Mouse (Mus musculus) cerebellum, adult 9-10 months (tissue): Measurements from ENCODE around the gene Izumo1r.

ENCODE experiments used
- DNase-seq: peaks from one replicate; pipeline ENCODE4 v3.0.0; 2022

The Izumo1r gene

GRCm38 (mm10) chr9:14864726-14865125 is 39.0 kb downstream of the Izumo1r start:
- no peak for DNase-seq

- DNase-seq = no peak
These were observed 40.6 kb downstream of the Izumo1r start for GRCm38 (mm10) chr9:14863126-14863525.

DNA sequence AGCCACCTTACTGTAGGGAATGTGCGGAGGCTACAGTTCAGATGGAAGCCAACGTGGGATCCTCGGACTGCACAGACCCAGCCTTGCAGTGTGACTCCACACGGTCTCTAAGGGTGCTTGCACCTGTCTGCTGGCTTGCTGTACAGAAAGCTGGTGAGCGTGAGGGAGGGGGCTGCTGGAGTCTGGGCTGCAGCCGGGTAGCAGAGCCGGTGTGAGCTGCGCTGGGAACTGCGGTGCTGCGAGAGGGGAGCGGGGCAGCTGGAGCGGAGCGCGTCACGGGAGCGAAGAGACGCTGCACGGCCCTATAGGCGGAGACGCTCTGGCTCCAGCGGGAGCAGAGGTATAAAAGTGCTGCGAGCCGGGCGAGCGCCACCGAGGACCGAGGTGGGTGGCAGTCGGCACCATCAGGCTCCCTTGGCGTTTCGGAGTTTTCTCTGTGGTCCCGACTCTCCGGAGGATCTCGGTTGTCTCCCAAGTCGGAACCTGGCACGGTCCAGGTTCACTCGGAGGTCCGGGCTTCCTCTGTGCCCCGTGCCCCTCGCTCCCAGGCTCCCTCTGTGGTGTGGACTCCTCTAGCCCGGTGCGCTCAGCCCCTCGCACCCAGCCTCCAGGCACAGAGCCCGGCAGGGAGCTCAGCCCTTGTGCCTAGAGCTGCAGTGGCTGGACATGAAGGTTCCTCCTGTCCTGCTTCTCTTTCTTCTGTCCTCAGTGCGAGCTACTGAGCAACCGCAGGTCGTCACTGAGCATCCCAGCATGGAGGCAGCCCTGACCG is 43.7 kb downstream of the Izumo1r start, which contains the start of gene Gpr83:
Gpr83 (plus strand) TSS at position 343 of the 772 bp plus-strand sequence.
- DNase-seq = no peak

DNA sequence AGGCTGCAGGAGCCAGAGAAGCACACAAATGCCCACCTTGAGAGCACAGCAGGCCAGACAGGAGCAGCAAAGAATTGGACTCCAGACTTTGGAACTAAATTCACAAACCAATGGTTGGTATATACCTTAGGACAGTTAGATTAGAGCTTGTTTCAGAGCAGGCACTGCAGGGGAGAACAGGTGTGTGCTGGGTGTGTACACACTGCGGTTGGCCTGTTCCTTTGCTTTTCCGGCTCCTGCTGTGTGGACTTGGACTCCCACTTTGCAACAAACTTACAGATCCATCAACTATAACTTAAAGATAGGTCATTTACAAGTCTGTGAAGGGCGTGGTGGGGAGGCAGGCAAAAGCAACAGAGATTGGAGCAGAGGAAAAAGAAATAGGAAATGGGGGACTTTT is 45.0 kb downstream of the Izumo1r start:
- DNase-seq = no peak

GRCm38 (mm10) chr9:14858170-14858706 is 45.5 kb downstream of the Izumo1r start:
- DNase-seq = no peak

DNA sequence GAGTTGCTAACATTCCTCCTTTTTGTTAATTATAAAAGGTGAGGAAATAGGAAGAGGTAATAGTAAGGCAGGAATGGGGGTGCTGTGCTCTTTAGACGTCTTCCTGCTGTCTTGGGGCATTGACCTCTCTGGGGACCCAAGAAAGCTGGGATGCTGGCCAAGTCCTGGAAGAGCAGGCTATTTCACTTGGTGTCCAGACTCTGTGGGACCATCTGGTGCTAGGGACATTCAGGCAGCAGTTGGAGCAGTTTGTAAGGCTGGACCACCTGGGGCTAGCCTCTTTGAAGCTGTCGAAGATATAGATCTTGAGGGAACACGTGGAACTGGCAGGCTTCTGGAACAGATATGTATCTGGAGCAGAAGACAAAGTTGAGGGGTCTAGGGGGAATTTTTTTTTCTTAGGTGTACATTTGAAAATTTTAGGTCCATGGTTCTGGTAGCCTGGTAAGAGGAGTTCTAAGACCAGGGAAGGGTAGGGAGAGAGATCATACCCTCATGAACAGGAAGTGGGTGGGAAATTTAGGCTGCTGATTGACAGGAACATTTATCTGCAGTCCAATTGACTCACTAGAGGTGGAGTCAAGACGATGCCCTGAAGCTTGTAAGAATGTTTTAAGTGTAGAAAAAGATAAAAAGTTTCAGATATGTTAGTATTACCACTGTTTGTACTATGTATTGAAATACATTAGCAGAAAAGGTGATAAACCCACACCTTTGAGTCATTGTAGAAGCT is 46.7 kb downstream of the Izumo1r start:
- DNase-seq = peak; percentile 4

GRCm38 (mm10) chr9:14854585-14854984 is 49.2 kb downstream of the Izumo1r start:
- no peak for DNase-seq

GRCm38 (mm10) chr9:14848267-14848935 is 55.3 kb downstream of the Izumo1r start:
- DNase-seq = no peak

GRCm38 (mm10) chr9:14846428-14846827 is 57.3 kb downstream of the Izumo1r start:
- DNase-seq = no peak

- DNase-seq = no peak
These were observed 59.8 kb downstream of the Izumo1r start for GRCm38 (mm10) chr9:14843901-14844300.

DNA sequence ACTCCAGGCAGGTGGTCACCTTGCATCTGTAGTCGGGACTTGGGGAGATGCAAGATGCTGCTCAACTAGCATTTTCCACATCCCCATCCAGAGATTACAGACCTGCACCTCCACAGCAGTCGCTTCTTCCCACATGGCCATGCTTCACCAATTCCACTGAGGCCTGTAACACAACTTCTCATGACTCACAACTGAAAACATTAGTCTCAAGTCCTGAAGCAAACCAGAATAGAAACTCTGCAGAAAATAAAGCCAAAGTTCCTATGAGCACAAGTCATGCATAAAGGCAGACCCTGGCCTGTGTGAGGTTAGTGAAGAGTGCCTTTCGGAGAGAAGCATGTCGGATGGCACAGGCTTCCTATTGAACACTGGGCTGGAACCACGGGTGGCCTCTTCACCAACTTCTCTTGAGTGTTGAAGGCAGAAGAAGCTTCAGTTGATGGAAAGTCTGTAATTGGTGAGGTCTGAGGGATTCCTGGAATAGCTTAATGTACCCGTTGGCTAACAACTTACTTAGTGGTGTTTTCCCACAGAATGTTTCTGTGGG is 60.4 kb downstream of the Izumo1r start:
- DNase-seq = no peak

DNA sequence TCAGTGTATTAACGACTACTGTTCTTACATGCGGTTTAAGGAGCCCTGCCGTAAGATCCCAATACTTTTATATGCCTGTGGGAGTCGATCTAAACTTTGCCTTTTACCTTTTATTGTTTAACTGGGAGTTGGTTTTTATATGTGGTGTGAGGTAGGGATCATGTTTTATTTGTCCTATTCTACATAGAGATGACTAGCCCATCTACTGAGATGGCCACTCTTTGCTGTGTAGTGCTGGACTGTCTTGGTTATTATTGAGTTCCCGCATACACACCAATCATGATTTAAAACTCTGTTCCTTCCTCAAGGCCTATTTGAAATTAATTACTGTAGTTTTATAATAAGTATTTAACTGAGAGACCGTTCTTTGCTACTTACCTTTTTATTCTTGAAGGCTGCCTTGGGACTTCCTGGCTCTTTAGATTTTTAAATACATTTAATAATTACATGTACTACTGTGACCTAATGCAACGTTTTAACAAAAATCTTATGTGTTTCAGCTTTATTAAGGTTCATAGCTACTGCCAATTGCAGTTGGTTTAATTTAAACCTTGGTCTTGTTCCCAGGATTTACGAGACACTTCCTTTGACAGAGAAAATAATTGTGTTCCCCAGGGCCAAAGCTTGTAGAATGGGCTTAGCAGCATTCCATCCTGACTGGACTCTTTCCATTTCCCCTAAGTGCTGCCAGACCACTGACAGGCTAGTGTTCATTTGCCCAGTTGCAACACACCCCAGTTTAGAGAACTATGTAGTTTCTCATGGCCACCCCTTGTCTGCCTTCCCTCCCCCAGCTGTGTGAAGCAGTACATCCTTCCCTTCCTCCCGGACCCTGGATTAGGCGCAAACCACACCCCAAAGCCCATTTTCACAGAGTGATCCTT is 61.6 kb downstream of the Izumo1r start:
- DNase-seq = no peak

- DNase-seq = no peak
These were observed 63.8 kb downstream of the Izumo1r start for GRCm38 (mm10) chr9:14839970-14840369.

DNA sequence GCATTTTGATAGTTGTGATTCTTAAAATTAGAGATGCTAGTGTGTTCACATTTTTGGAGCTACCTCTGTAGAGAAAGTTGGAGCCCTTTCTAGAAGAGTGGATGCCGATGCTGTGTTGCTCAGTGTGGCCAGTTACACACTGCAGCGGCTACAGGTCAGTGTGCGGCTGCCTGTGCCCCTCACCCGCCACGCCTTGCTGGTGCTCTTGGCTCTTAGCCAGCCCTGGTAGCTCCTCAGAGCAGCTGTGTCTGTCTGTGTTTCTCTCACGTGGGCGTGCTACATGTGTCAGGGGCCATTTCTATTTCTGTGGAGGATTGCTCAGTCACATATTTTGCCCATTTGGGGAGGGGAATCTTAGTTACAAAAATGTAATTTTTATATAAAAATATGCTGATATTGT is 64.2 kb downstream of the Izumo1r start:
- DNase-seq = no peak
